Mouse (Mus musculus): ENCODE data around the gene Rbbp4.

The Rbbp4 gene

DNA sequence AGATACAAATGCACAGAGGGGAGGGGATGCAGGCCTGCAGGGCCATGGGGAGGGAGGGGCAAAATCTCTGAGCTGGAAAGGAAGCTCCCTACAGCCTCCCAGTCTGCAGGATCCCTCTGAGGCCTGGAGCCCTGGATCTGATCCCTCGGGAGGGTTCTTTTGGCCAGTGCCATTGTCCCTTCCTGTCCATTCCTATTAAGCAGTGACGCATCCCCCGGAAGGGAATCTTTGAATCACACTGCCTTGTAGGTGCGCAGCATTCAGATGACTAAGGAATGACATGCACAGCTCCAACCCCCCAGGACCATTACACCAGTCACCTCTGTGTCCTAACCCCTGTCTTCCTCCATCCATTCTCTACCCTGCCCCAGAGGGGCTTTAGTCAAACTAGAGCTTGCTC, 76.1 kb downstream of the Rbbp4 start:
- DNase-seq (ENCODE audit: extremely low spot score, low read depth, low spot score) = no peak

Data from hindlimb bud, embryonic 11.5 days (tissue).